8 mouse cellular contexts compared by ENCODE assay signal in the genomic region with DNA sequence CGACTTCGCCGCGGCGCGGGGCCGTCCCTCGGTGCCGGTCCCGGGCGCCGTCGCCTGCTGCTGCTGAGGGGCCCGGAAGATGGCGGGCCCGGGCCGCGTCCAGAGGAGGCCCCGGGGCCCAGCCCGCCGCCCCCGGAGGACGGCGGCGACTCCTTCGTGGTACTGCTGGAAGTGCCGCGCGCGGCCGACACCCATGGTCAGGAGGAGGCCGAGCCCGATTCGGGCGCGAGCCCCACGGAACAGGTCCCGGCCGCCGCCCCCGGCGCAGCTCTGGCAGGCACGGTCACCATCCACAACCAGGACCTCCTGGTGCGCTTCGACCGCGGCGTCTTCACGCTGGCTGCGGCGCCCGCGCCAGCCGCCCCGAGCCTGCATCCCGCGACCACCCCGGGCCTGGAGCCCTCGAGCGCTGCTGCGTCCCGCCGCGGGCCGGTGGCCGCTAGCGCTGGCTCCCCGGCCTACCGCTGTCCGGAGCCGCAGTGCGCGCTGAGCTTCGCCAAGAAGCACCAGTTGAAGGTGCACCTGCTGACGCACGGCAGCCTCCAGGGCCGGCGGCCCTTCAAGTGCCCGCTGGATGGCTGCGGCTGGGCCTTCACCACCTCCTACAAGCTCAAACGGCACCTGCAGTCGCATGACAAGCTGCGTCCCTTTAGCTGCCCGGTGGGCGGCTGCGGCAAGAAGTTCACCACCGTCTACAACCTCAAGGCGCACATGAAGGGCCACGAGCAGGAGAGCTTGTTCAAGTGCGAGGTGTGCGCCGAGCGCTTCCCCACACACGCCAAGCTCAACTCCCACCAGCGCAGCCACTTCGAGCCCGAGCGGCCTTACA. TPM values are rescaled to one million over a fixed set of nuclear protein-coding genes. Genes with fewer than 3 reads are reported as not detected.
DNase-seq lines count a peak whose midpoint lies in the region; ATAC-seq and TF ChIP-seq lines count a peak whose summit lies in the region.

No protein-coding gene starts in this region.

- peaks cover 29% of the 10 kb centered on the region for H3K36me3 ChIP-seq in heart, embryonic 10.5 days
- H3K36me3 ChIP-seq in midbrain, embryonic 16.5 days (ENCODE audit: control insufficient read depth, insufficient read depth, low read length), result peaks cover 10% of the 10 kb centered on the region
- H3K36me3 ChIP-seq in stomach, postnatal 0 days (ENCODE audit: control insufficient read depth, insufficient read depth, low read length), result peaks cover 11% of the 10 kb centered on the region

- peak; percentile 87 for ATAC-seq in midbrain, embryonic 16.5 days
- peak; percentile 67 for ATAC-seq in stomach, postnatal 0 days (ENCODE audit: low FRiP score, low TSS enrichment)

- no peak for TF ChIP-seq CTCF in stomach, postnatal 0 days (IDR thresholded peaks at IDR 0.05; ENCODE audit: low read depth)

- intact Hi-C loops in heart, postnatal 25 days (cut with DNase I), result no loop called here

- TF ChIP-seq EP300 in stomach, postnatal 0 days (optimal IDR thresholded peaks at IDR 0.05), result no peak

- H3K4me3 ChIP-seq in heart, embryonic 10.5 days, result peak overlapping the region; percentile 80
- peak overlapping the region; percentile 97 for H3K4me3 ChIP-seq in midbrain, embryonic 16.5 days (ENCODE audit: low read depth, low read length)
- peak overlapping the region; percentile 92 for H3K4me3 ChIP-seq in stomach, postnatal 0 days (ENCODE audit: low read depth, low read length)

- H3K4me2 ChIP-seq in midbrain, embryonic 16.5 days (ENCODE audit: low read length), result peak overlapping the region; percentile 99
- peak overlapping the region; percentile 98 for H3K4me2 ChIP-seq in stomach, postnatal 0 days (replicated peaks; ENCODE audit: low read depth)

- peak overlapping the region; percentile 90 for H3K9ac ChIP-seq in midbrain, embryonic 16.5 days (ENCODE audit: low read depth, low read length)
- peak overlapping the region; percentile 87 for H3K9ac ChIP-seq in stomach, postnatal 0 days (ENCODE audit: low read length)

- peaks cover 27% of the 10 kb centered on the region for H3K4me1 ChIP-seq in heart, embryonic 10.5 days
- peaks cover 21% of the 10 kb centered on the region for H3K4me1 ChIP-seq in midbrain, embryonic 16.5 days (ENCODE audit: control insufficient read depth, insufficient read depth, low read length)
- 0 out of 2 replicates have a peak, but pooled peaks cover 3% of the 10 kb centered on the region for H3K4me1 ChIP-seq in stomach, postnatal 0 days (replicated peaks; ENCODE audit: control insufficient read depth, insufficient read depth)

- no peaks in the 10 kb centered on the region for H3K9me3 ChIP-seq in heart, embryonic 10.5 days
- no peaks in the 10 kb centered on the region for H3K9me3 ChIP-seq in midbrain, embryonic 16.5 days (replicated peaks; ENCODE audit: control insufficient read depth, low read length, poor library complexity, severe bottlenecking)
- H3K9me3 ChIP-seq in stomach, postnatal 0 days (ENCODE audit: control insufficient read depth, low read length), result no peaks in the 10 kb centered on the region

- no peaks in the 10 kb centered on the region for H3K27me3 ChIP-seq in heart, embryonic 10.5 days (ENCODE audit: insufficient read depth, poor library complexity, severe bottlenecking)
- no peaks in the 10 kb centered on the region for H3K27me3 ChIP-seq in midbrain, embryonic 16.5 days (ENCODE audit: control insufficient read depth, insufficient read depth, low read depth, low read length)
- H3K27me3 ChIP-seq in stomach, postnatal 0 days (ENCODE audit: control insufficient read depth, insufficient read depth, low read length), result no peaks in the 10 kb centered on the region

- DNase-seq in heart, embryonic 10.5 days (ENCODE audit: low spot score), result peak; percentile 85
- DNase-seq in heart, postnatal 25 days (ENCODE audit: low spot score), result no peak
- DNase-seq in cerebellum, adult 18-20 months, result peak; percentile 54 to 70
- DNase-seq in frontal cortex, postnatal 25 days (ENCODE audit: low spot score in 2 of 2), result peak; percentile 22 to 23
- peak; percentile 65 for DNase-seq in kidney, adult 18-20 months
- peak; percentile 46 for DNase-seq in liver
- peak; percentile 69 for DNase-seq in stomach, postnatal 0 days (ENCODE audit: low spot score)

- under 1% methylated on average over 98 of the region's 98 CpGs for WGBS in heart, embryonic 10.5 days
- WGBS in midbrain, embryonic 16.5 days, result under 1% methylated on average over 82 of the region's 98 CpGs
- under 1% methylated on average over 75 of the region's 98 CpGs for WGBS in stomach, postnatal 0 days

- peak overlapping the region; percentile 89 for H3K27ac ChIP-seq in heart, embryonic 10.5 days
- H3K27ac ChIP-seq in midbrain, embryonic 16.5 days (ENCODE audit: low read length), result peak overlapping the region; percentile 91
- peak overlapping the region; percentile 91 for H3K27ac ChIP-seq in stomach, postnatal 0 days (replicated peaks)

RNA-seq across cellular contexts. Expression of gene Zxdc, which starts 0.6 kb away (rescaled TPM):
- polyA plus RNA-seq in heart, embryonic 10.5 days (2016; fragmentation: Nextera tagmentation; extraction: Ambion mirVana), result 5.3 and 5.5 TPM in 2 replicates
- total RNA-seq in heart, postnatal 25 days (2021), result 10 to 100 TPM; 11.4 to 14.4 TPM
- 8.8 and 9.2 TPM in 2 replicates for polyA plus RNA-seq in midbrain, embryonic 16.5 days (2015; fragmentation: Nextera tagmentation; extraction: Ambion mirVana)
- 4.7 and 4.9 TPM in 2 replicates for polyA plus RNA-seq in stomach, postnatal 0 days (2015; fragmentation: Nextera tagmentation; extraction: Ambion mirVana)

RNA-seq across cellular contexts. Expression of gene Uroc1, which starts 36.9 kb away (rescaled TPM):
- 0.21 TPM in 1 of 2 replicates, not detected in the other for polyA plus RNA-seq in heart, embryonic 10.5 days (2016; fragmentation: Nextera tagmentation; extraction: Ambion mirVana)
- not detected for total RNA-seq in heart, postnatal 25 days (2021)
- not detected in 2 replicates for polyA plus RNA-seq in midbrain, embryonic 16.5 days (2015; fragmentation: Nextera tagmentation; extraction: Ambion mirVana)
- polyA plus RNA-seq in stomach, postnatal 0 days (2015; fragmentation: Nextera tagmentation; extraction: Ambion mirVana), result 0.16 and 0.33 TPM in 2 replicates

RNA-seq across cellular contexts. Expression of gene Chst13, which starts 45.0 kb away (rescaled TPM):
- 0.44 and 1.6 TPM in 2 replicates for polyA plus RNA-seq in heart, embryonic 10.5 days (2016; fragmentation: Nextera tagmentation; extraction: Ambion mirVana)
- total RNA-seq in heart, postnatal 25 days (2021), result not detected
- 0.11 TPM in 1 of 2 replicates, not detected in the other for polyA plus RNA-seq in midbrain, embryonic 16.5 days (2015; fragmentation: Nextera tagmentation; extraction: Ambion mirVana)
- polyA plus RNA-seq in stomach, postnatal 0 days (2015; fragmentation: Nextera tagmentation; extraction: Ambion mirVana), result 0.40 and 0.87 TPM in 2 replicates

RNA-seq across cellular contexts. Expression of gene Cfap100, which starts 58.7 kb away (rescaled TPM):
- 0.12 TPM in 1 of 2 replicates, not detected in the other for polyA plus RNA-seq in heart, embryonic 10.5 days (2016; fragmentation: Nextera tagmentation; extraction: Ambion mirVana)
- total RNA-seq in heart, postnatal 25 days (2021), result under 1 TPM in 1 of 2 experiments, not detected in 1; 0.67 TPM
- 8.4 TPM in 2 replicates for polyA plus RNA-seq in midbrain, embryonic 16.5 days (2015; fragmentation: Nextera tagmentation; extraction: Ambion mirVana)
- polyA plus RNA-seq in stomach, postnatal 0 days (2015; fragmentation: Nextera tagmentation; extraction: Ambion mirVana), result 0.30 and 0.34 TPM in 2 replicates
